Comparison of ENCODE assay signal across 10 mouse cellular contexts in the genomic region with DNA sequence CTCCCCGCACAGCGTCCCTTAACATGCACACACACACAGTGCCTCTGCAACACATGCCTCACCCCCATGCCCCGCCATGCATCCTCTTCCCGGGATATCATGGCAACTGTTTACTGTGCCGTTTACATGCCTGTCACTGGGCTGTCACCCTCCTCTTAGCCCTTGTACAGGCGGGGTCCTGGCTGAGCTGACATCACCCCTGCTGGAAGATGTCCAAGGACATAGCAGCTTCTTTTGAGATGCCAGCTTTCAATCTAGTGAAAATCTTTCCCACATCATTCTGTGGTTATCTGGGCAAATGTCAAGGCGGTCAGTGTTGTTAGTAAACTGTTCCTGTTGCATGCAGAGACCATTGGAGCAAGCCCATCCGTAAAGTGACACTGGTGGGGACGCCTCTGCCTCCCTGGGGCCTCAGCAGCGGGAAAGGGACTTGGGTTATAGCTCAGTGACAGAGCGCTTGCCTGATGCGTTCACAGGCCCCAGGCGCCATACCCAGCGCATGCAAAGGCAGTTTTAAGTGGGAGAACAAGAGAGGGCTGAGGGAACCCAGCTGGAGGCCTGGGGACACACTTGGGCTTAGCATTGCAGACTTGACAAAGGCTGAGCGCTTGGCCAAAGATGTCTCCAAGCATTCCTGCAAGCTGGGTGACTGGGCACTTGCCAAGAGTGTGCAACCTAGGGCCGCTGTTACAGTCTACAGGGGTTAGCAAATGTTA. TPM values are rescaled to one million over a fixed set of nuclear protein-coding genes. Genes with fewer than 3 reads are reported as not detected.
A peak's percentile ranks its signal among the peaks of the same experiment; 100 is the strongest.
DNase-seq lines count a peak whose midpoint lies in the region; ATAC-seq and TF ChIP-seq lines count a peak whose summit lies in the region.
"Had no signal": no experiment of that assay in that cellular context is flagged by ENCODE, and none has a peak within 500 bp of the region (broad histone marks: within the 10 kb centered on the region; RNA-seq: fewer than 3 reads in every experiment).

No protein-coding gene starts in this region.

- no peak overlapping the region for H3K9ac ChIP-seq in embryonic facial prominence, embryonic 13.5 days
- H3K9ac ChIP-seq: midbrain, embryonic 12.5 days had no signal

- H3K27me3 ChIP-seq in embryonic facial prominence, embryonic 13.5 days: no peaks in the 10 kb centered on the region
- H3K27me3 ChIP-seq in embryonic facial prominence, embryonic 10.5 days (replicated peaks; ENCODE audit: low read depth, poor library complexity, severe bottlenecking): no peaks in the 10 kb centered on the region
- H3K27me3 ChIP-seq: midbrain, embryonic 12.5 days had no signal

- peaks cover 41% of the 10 kb centered on the region for H3K36me3 ChIP-seq in embryonic facial prominence, embryonic 13.5 days
- H3K36me3 ChIP-seq in embryonic facial prominence, embryonic 10.5 days (replicated peaks): peaks cover 45% of the 10 kb centered on the region

- no peak for DNase-seq in embryonic facial prominence, embryonic 10.5 days (ENCODE audit: low spot score)
- DNase-seq in layer of hippocampus, adult 2 months (ENCODE audit: low spot score in 2 of 2): no peak
- no peak for DNase-seq in layer of hippocampus, postnatal 10 days (ENCODE audit: low spot score in 2 of 2)
- peak; percentile 39 for DNase-seq in brain, adult 2 months (ENCODE audit: low read depth, low spot score)
- DNase-seq in lung, postnatal 14 days: peak; percentile 72
- no peak for DNase-seq in right cerebral cortex, adult 2 months (ENCODE audit: low spot score in 2 of 2)
- DNase-seq in natural killer cell, adult 2 months (ENCODE audit: low spot score in 2 of 2): no peak
- DNase-seq: embryo, embryonic 11 days had no signal

- no peak for TF ChIP-seq CTCF in layer of hippocampus, adult 2 months (conservative IDR thresholded peaks at IDR 0.05)

- no peak overlapping the region for H3K4me3 ChIP-seq in embryonic facial prominence, embryonic 13.5 days
- no peak overlapping the region for H3K4me3 ChIP-seq in embryonic facial prominence, embryonic 10.5 days
- H3K4me3 ChIP-seq in layer of hippocampus, adult 2 months: no peak overlapping the region
- H3K4me3 ChIP-seq: midbrain, embryonic 12.5 days had no signal

- ATAC-seq in embryonic facial prominence, embryonic 13.5 days (ENCODE audit: insufficient number of reproducible peaks, insufficient read depth, low FRiP score, low TSS enrichment, low read depth): no peak

- no peaks in the 10 kb centered on the region for H3K9me3 ChIP-seq in embryonic facial prominence, embryonic 13.5 days
- no peaks in the 10 kb centered on the region for H3K9me3 ChIP-seq in embryonic facial prominence, embryonic 10.5 days
- H3K9me3 ChIP-seq: midbrain, embryonic 12.5 days had no signal

- H3K27ac ChIP-seq in embryonic facial prominence, embryonic 13.5 days: peak overlapping the region; percentile 11; the same call in 1 of the 2 replicates
- H3K27ac ChIP-seq in embryonic facial prominence, embryonic 10.5 days (replicated peaks): no peak overlapping the region
- peak overlapping the region; percentile 77 for H3K27ac ChIP-seq in layer of hippocampus, adult 2 months
- H3K27ac ChIP-seq: midbrain, embryonic 12.5 days had no signal

- no peaks in the 10 kb centered on the region for H3K4me1 ChIP-seq in embryonic facial prominence, embryonic 13.5 days
- H3K4me1 ChIP-seq in embryonic facial prominence, embryonic 10.5 days: peaks cover 28% of the 10 kb centered on the region

- 68% methylated on average over 16 of the region's 16 CpGs for WGBS in embryonic facial prominence, embryonic 13.5 days
- 74% methylated on average over 16 of the region's 16 CpGs for WGBS in embryonic facial prominence, embryonic 10.5 days

- H3K4me2 ChIP-seq in embryonic facial prominence, embryonic 13.5 days: no peak overlapping the region
- H3K4me2 ChIP-seq: midbrain, embryonic 12.5 days had no signal

RNA-seq across cellular contexts. Expression of a gene that starts 18.8 kb away (rescaled TPM):
- 137 and 160 TPM in 2 replicates for polyA plus RNA-seq in embryonic facial prominence, embryonic 13.5 days (2015; fragmentation: Nextera tagmentation; extraction: Ambion mirVana)
- 188 and 189 TPM in 2 replicates for polyA plus RNA-seq in embryonic facial prominence, embryonic 10.5 days (2016; fragmentation: Nextera tagmentation; extraction: Ambion mirVana)
- total RNA-seq in layer of hippocampus, adult 2 months (2021): 10 to 100 TPM; 52.5 to 53.8 TPM
- total RNA-seq in layer of hippocampus, postnatal 10 days (2021): 10 to 100 TPM; 51.7 to 60.2 TPM

RNA-seq across cellular contexts. Expression of a gene that starts 54.5 kb away (rescaled TPM):
- polyA plus RNA-seq in embryonic facial prominence, embryonic 13.5 days (2015; fragmentation: Nextera tagmentation; extraction: Ambion mirVana): 0.61 and 0.63 TPM in 2 replicates
- polyA plus RNA-seq in embryonic facial prominence, embryonic 10.5 days (2016; fragmentation: Nextera tagmentation; extraction: Ambion mirVana): 0.51 and 0.54 TPM in 2 replicates
- 100 to 1,000 TPM; 162 to 171 TPM for total RNA-seq in layer of hippocampus, adult 2 months (2021)
- 100 to 1,000 TPM; 255 to 270 TPM for total RNA-seq in layer of hippocampus, postnatal 10 days (2021)

Comparison
In these comparisons a context has a peak if more than half of its experiments do, and no peak if none do; other contexts are left out.
1. DNase-seq: peak in brain, adult 2 months (single experiment) and lung, postnatal 14 days (single experiment); none in embryonic facial prominence, embryonic 10.5 days (single experiment), layer of hippocampus, adult 2 months (0 of 2), layer of hippocampus, postnatal 10 days (0 of 2), right cerebral cortex, adult 2 months (0 of 2) and natural killer cell, adult 2 months (0 of 2).